Mouse (Mus musculus): Measurements from ENCODE around the gene Nckap5. TPM values are rescaled to one million over a fixed set of nuclear protein-coding genes. Genes with fewer than 3 reads are reported as not detected.
A peak's percentile ranks its signal among the peaks of the same experiment; 100 is the strongest.

The Nckap5 gene
- polyA plus RNA-seq, 1 experiment from 2014 or later, result 28.3 TPM

GRCm38 (mm10) chr1:126683621-126684445, 146.8 kb downstream of the Nckap5 start:
- WGBS, result 12% methylated on average over 11 of the region's 11 CpGs
- Histone ChIP-seq H3K9ac (no peak overlapping the region), H3K9me3 (no peaks in the 10 kb centered on the region), H3K4me2 (peak overlapping the region; percentile 2), H3K4me1 (peaks cover 48% of the 10 kb centered on the region), H3K4me3 (replicated peaks) (no peak overlapping the region), H3K27me3 (no peaks in the 10 kb centered on the region), H3K27ac (peak overlapping the region; percentile 85), H3K36me3 (replicated peaks) (0 out of 2 replicates have a peak, but pooled peaks cover 4% of the 10 kb centered on the region)
- ATAC-seq (ENCODE audit: low FRiP score), result peak; percentile 78

- WGBS, result 7% methylated on average over 8 of the region's 8 CpGs
- Histone ChIP-seq H3K27me3 (no peaks in the 10 kb centered on the region), H3K4me1 (peaks cover 51% of the 10 kb centered on the region), H3K4me3 (replicated peaks) (no peak overlapping the region), H3K9ac (no peak overlapping the region), H3K27ac (peak overlapping the region; percentile 62), H3K36me3 (replicated peaks) (no peaks in the 10 kb centered on the region), H3K9me3 (no peaks in the 10 kb centered on the region), H3K4me2 (peak overlapping the region; percentile 24; the same call in 1 of the 2 replicates)
- peak; percentile 43 for ATAC-seq (ENCODE audit: low FRiP score)
Observed at GRCm38 (mm10) chr1:126681773-126682172, 148.8 kb downstream of the Nckap5 start.

- Histone ChIP-seq H3K4me3 (replicated peaks) (no peak overlapping the region), H3K4me2 (no peak overlapping the region), H3K36me3 (replicated peaks) (no peaks in the 10 kb centered on the region), H3K27me3 (no peaks in the 10 kb centered on the region), H3K27ac (no peak overlapping the region), H3K9ac (no peak overlapping the region), H3K4me1 (peaks cover 57% of the 10 kb centered on the region), H3K9me3 (no peaks in the 10 kb centered on the region)
- ATAC-seq (ENCODE audit: low FRiP score), result no peak
- WGBS, result 79% methylated on average over 1 of the region's 1 CpGs
Observed at GRCm38 (mm10) chr1:126679348-126679747, 151.3 kb downstream of the Nckap5 start.

GRCm38 (mm10) chr1:126677280-126677679, 153.3 kb downstream of the Nckap5 start:
- Histone ChIP-seq H3K9ac (no peak overlapping the region), H3K9me3 (no peaks in the 10 kb centered on the region), H3K4me1 (peaks cover 38% of the 10 kb centered on the region), H3K36me3 (replicated peaks) (no peaks in the 10 kb centered on the region), H3K4me2 (no peak overlapping the region), H3K27ac (0 out of 2 replicates have a peak overlapping the region, but pooled peaks have one; percentile 31), H3K27me3 (no peaks in the 10 kb centered on the region), H3K4me3 (replicated peaks) (no peak overlapping the region)
- ATAC-seq (ENCODE audit: low FRiP score), result no peak
- 28% methylated on average over 4 of the region's 4 CpGs for WGBS

- peaks cover 34% of the 10 kb centered on the region for H3K4me1 ChIP-seq
- H3K27me3 ChIP-seq, result no peaks in the 10 kb centered on the region
- peak overlapping the region; percentile 50; the same call in 1 of the 2 replicates for H3K27ac ChIP-seq
- H3K9me3 ChIP-seq, result no peaks in the 10 kb centered on the region
- H3K4me3 ChIP-seq (replicated peaks), result no peak overlapping the region
- H3K36me3 ChIP-seq (replicated peaks), result no peaks in the 10 kb centered on the region
- no peak for ATAC-seq (ENCODE audit: low FRiP score)
- 16% methylated on average over 1 of the region's 1 CpGs for WGBS
- no peak overlapping the region for H3K9ac ChIP-seq
- H3K4me2 ChIP-seq, result no peak overlapping the region
Observed at GRCm38 (mm10) chr1:126676769-126677168, 153.8 kb downstream of the Nckap5 start.

GRCm38 (mm10) chr1:126675142-126675541, 155.5 kb downstream of the Nckap5 start:
- no peaks in the 10 kb centered on the region for H3K36me3 ChIP-seq (replicated peaks)
- 32% methylated on average over 1 of the region's 1 CpGs for WGBS

GRCm38 (mm10) chr1:126673238-126673637, 157.4 kb downstream of the Nckap5 start:
- no peak overlapping the region for H3K9ac ChIP-seq

More at GRCm38 (mm10) chr1:126675142-126675541, 155.5 kb downstream of the Nckap5 start:
- Histone ChIP-seq H3K4me2 (no peak overlapping the region), H3K9ac (no peak overlapping the region), H3K9me3 (no peaks in the 10 kb centered on the region), H3K4me1 (peaks cover 22% of the 10 kb centered on the region), H3K27ac (no peak overlapping the region), H3K4me3 (replicated peaks) (no peak overlapping the region), H3K27me3 (no peaks in the 10 kb centered on the region)
- no peak for ATAC-seq (ENCODE audit: low FRiP score)

GRCm38 (mm10) chr1:126670507-126670906, 160.1 kb downstream of the Nckap5 start:
- no peak for ATAC-seq (ENCODE audit: low FRiP score)
- no peaks in the 10 kb centered on the region for H3K36me3 ChIP-seq (replicated peaks)
- no peak overlapping the region for H3K4me3 ChIP-seq (replicated peaks)
- 0 out of 2 replicates have a peak, but pooled peaks cover 4% of the 10 kb centered on the region for H3K4me1 ChIP-seq
- H3K27me3 ChIP-seq, result no peaks in the 10 kb centered on the region
- no peaks in the 10 kb centered on the region for H3K9me3 ChIP-seq
- WGBS, result 97% methylated on average over 3 of the region's 3 CpGs
- no peak overlapping the region for H3K4me2 ChIP-seq
- no peak overlapping the region for H3K9ac ChIP-seq
- no peak overlapping the region for H3K27ac ChIP-seq

More at GRCm38 (mm10) chr1:126673238-126673637, 157.4 kb downstream of the Nckap5 start:
- ATAC-seq (ENCODE audit: low FRiP score), result no peak
- no peak overlapping the region for H3K4me2 ChIP-seq
- no peaks in the 10 kb centered on the region for H3K27me3 ChIP-seq
- H3K36me3 ChIP-seq (replicated peaks), result no peaks in the 10 kb centered on the region
- peaks cover 22% of the 10 kb centered on the region for H3K4me1 ChIP-seq
- no peak overlapping the region for H3K27ac ChIP-seq
- WGBS, result 96% methylated on average over 2 of the region's 2 CpGs
- H3K9me3 ChIP-seq, result no peaks in the 10 kb centered on the region
- H3K4me3 ChIP-seq (replicated peaks), result no peak overlapping the region

GRCm38 (mm10) chr1:126660098-126660999, 170.2 kb downstream of the Nckap5 start:
- Histone ChIP-seq H3K9me3 (no peaks in the 10 kb centered on the region), H3K27me3 (no peaks in the 10 kb centered on the region), H3K4me3 (replicated peaks) (no peak overlapping the region), H3K36me3 (replicated peaks) (no peaks in the 10 kb centered on the region), H3K9ac (no peak overlapping the region), H3K4me2 (no peak overlapping the region), H3K4me1 (peaks cover 12% of the 10 kb centered on the region), H3K27ac (peak overlapping the region; percentile 63)
- ATAC-seq (ENCODE audit: low FRiP score), result peak; percentile 77
- 55% methylated on average over 7 of the region's 7 CpGs for WGBS

- 92% methylated on average over 11 of the region's 11 CpGs for WGBS
- Histone ChIP-seq H3K36me3 (replicated peaks) (no peaks in the 10 kb centered on the region), H3K4me2 (no peak overlapping the region), H3K4me1 (peaks cover 12% of the 10 kb centered on the region), H3K27me3 (no peaks in the 10 kb centered on the region), H3K9ac (no peak overlapping the region), H3K27ac (no peak overlapping the region), H3K4me3 (replicated peaks) (no peak overlapping the region), H3K9me3 (no peaks in the 10 kb centered on the region)
- ATAC-seq (ENCODE audit: low FRiP score), result no peak
Observed at GRCm38 (mm10) chr1:126658731-126659130, 171.9 kb downstream of the Nckap5 start.

GRCm38 (mm10) chr1:126656246-126656645, 174.4 kb downstream of the Nckap5 start:
- H3K4me3 ChIP-seq (replicated peaks), result no peak overlapping the region
- H3K27ac ChIP-seq, result no peak overlapping the region
- no peaks in the 10 kb centered on the region for H3K36me3 ChIP-seq (replicated peaks)
- WGBS, result 72% methylated on average over 2 of the region's 2 CpGs
- H3K9me3 ChIP-seq, result no peaks in the 10 kb centered on the region
- no peak for ATAC-seq (ENCODE audit: low FRiP score)
- no peaks in the 10 kb centered on the region for H3K27me3 ChIP-seq
- no peak overlapping the region for H3K9ac ChIP-seq
- H3K4me1 ChIP-seq, result peaks cover 11% of the 10 kb centered on the region
- H3K4me2 ChIP-seq, result no peak overlapping the region

- no peaks in the 10 kb centered on the region for H3K36me3 ChIP-seq (replicated peaks)
- no peak for ATAC-seq (ENCODE audit: low FRiP score)
- H3K9me3 ChIP-seq, result no peaks in the 10 kb centered on the region
- no peak overlapping the region for H3K27ac ChIP-seq
- H3K4me1 ChIP-seq, result no peaks in the 10 kb centered on the region
- 89% methylated on average over 2 of the region's 2 CpGs for WGBS
- H3K4me2 ChIP-seq, result no peak overlapping the region
- no peak overlapping the region for H3K9ac ChIP-seq
- no peak overlapping the region for H3K4me3 ChIP-seq (replicated peaks)
- H3K27me3 ChIP-seq, result no peaks in the 10 kb centered on the region
Observed at GRCm38 (mm10) chr1:126652085-126652484, 178.5 kb downstream of the Nckap5 start.

Data from forebrain, embryonic 12.5 days (tissue).